Mouse (Mus musculus) adrenal gland (tissue): ENCODE results near the gene Rpn2.

ENCODE experiments used
- intact Hi-C: fragments of 180-260 bp; cut with DNase I; formaldehyde crosslinking; loops from one replicate; pipeline ENCODE4 v1.15.1; 2025
- long read RNA-seq, 2 experiments: library from polyadenylated mRNA; unstranded; transcript quantifications; one replicate each; pipeline ENCODE4 v2.0.0; 2020; ENCODE audit warnings: borderline replicate concordance in 1 of 2; ENCODE audit not compliant: insufficient replicate concordance in 1 of 2

Gene Rpn2
- long read RNA-seq, experiment 1, transcript Rpn2-202 (17 exons, 2,756 nt), result major isoform, 394 of 476 reads
- long read RNA-seq, experiment 1, partial matches to known transcripts, result 58 of 476 reads
- long read RNA-seq, experiment 1, other reads (novel, unspliced or antisense), result 24 of 476 reads
- long read RNA-seq, experiment 2, transcript Rpn2-202 (17 exons, 2,756 nt), result major isoform, 456 of 549 reads
- long read RNA-seq, experiment 2, partial matches to known transcripts, result 75 of 549 reads
- long read RNA-seq, experiment 2, other reads (novel, unspliced or antisense), result 18 of 549 reads

DNA sequence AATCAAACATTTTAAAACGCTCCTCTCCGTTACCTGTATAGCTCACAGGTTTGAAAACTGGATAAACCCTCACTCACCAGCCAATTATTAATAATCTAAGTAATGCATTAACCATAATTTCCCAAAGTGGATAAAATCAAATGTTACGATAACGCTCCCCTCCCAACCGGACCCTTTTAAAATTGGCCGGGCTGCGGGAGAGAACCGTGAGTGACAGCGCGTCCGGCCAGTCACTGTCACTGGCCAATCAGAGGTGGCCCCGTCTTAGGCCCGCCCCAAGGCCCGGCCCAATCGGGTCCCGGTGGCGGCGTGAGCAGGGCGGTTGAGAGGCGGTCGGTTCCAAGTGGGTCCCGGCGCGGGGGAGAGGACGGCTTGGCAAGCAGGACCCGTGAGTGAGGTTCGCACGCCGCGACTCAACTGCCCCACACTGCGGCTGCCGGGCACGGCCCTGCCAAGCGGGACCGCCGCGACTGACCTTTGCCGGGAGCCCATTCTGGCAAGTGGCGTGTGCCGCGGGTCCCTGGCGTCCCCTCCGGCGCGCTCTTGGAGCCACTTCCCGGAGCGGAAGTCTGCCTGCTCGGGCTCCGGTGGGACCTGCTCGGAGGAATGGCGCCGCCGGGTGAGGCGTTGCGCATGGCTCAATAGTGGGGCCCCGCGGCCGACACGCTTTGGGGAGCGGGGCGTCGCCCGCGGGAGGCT, at the start of gene Rpn2:
TSS of gene Rpn2 (plus strand) at position 301 of the 699 bp plus-strand sequence.
- intact Hi-C loops, result no loop called here

DNA sequence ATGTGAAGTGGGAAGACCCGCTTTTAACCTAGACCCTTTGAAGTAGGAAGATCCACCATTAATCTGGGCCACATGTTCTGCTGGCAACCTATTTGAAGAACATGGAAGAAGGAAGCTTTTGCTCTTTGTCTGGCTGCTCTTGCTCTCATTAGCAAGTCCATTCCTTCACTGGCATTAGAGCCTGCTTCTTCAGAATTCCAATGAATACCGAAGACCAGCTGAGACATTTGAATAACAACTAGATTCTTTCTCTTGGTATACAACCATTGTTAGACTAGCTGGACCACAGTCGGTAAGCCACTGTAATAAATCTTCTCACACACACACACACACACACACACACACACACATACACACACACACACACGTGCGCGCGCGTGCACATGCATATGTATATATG, 42.9 kb upstream of the Rpn2 start:
- intact Hi-C loops, result no loop called here

DNA sequence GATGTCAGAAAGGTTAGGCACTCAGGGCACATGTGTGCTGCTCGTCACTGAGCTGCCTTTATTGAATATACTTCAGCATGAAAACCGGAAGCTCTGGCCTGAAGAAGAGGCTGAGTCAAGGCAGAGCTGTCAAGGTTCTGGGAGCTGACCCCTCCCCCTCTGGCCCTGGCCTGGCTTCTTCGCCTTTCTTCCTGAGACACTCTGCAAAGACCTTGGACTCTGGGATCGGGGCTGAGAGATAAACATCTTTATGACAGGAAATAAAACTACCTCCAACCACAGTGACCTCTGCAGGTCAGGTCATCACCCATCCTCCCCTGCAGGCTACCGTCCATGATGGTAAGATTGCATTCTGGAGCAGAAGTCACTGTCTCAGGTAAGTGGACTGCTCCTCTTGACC, 33.8 kb upstream of the Rpn2 start:
- intact Hi-C loops, result no loop called here

DNA sequence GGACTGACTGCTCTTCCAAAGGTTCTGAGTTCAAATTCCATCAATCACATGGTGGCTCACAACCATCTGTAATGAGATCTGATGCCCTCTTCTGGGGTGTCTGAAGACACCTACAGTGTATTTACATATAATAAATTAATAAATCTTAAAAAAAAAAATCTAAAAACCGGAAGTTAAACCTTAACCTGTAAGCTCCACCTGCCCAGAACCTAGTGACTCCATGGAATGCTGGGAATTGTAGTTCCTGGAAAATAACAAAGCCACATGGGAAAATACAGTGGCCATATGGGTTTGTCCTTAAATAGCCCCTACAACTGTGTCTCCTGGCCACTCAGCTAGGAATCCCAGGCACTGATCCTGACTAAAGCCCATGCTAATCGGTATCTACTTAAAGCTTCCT, 33.2 kb upstream of the Rpn2 start:
- intact Hi-C loops, result no loop called here

DNA sequence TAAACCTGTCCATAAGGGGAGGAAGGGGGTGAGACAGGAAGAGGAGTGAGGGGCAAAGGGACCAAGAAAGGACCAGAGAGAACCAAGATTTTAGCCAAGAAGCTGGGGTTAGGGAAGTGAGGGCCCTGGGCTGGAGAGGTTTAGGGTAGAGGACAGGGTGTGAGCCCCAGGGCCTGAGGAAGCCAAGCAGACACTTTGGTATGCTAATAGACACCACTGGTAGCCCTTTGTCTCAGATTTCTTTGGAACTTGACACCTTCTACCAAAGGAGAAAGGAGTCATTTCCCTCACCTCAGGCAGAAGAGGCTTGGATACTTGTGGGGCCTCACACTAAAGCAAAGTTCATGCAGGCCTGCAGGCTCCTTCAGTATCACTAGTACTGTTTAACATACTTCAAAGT, 30.7 kb upstream of the Rpn2 start:
- intact Hi-C loops, result no loop called here

DNA sequence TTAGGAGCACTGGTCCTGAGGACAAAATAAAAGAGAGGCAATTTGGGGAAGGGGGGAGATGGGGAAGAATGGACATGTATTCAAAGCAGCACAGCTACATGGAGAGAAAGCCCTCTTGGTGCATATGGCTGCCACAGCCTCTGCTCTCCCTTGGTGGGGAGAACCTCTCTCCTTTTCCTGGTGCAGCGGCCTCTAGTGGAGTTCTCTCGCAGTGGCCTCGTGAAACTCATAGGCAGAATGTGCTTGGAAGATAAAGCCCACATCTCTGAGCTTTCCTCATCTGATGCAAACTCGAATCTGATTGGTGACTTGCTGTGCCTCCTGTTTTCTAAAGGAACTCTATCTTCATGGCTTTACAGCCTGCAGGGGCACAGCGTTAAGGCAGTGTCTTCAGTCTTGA, 19.1 kb upstream of the Rpn2 start:
- intact Hi-C loops, result no loop called here

DNA sequence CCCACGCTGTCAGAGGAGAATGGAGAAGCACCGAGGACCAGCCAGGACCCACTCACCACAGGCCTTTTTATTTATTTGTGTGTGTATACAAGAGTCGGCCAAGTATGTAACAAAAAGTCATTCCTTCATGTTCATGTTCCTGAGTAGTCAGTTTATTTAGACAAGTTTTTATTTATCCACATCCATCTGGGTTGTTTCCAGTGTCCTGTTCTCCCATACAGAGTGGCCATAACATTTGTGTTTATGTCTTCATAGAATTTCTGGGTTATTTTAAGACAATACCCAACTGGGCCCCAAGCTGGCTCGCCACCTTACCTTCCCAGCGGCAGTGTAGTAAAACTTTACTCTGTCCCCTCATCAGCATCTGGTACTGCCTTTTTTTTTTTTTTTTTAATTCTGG, 16.9 kb upstream of the Rpn2 start:
- intact Hi-C loops, result no loop called here

DNA sequence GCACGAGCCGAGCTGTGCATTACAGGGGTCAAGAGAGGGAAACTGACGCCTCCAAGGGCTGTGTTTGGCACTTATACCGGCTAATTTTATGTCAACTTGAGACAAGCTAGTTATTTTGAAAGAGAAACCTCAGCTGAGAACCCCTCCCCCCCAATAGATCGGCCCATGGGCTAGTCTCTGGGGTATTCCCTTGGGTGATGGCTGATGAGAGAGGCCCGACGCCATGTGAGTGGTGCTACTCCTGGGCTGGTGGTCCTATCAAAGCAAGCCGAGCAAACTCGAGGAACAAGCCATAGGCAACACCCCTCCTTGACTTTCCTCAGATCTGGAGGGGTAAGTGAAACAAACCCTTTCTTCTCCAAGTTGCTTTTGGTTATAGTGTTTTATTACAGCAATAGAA, 16.3 kb upstream of the Rpn2 start:
- intact Hi-C loops, result no loop called here

DNA sequence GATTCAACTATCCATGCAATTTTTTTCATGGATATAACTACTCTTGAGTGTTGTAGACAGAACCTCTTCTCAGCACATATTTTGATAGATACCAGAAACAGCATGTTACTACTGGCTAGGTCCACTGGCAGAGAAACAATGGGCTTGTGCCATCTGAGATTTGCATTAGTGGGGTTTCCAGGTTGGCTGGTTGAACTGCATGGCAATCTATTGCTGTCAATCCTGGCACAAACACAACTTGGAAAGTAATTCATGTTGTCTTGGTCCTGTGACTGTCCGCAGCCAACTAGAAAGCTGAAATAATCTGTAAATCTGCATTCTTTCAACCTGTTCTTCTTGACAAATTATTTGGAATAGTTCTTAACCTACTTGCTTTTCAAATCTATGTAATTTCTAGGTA, 15.7 kb upstream of the Rpn2 start:
- intact Hi-C loops, result no loop called here

DNA sequence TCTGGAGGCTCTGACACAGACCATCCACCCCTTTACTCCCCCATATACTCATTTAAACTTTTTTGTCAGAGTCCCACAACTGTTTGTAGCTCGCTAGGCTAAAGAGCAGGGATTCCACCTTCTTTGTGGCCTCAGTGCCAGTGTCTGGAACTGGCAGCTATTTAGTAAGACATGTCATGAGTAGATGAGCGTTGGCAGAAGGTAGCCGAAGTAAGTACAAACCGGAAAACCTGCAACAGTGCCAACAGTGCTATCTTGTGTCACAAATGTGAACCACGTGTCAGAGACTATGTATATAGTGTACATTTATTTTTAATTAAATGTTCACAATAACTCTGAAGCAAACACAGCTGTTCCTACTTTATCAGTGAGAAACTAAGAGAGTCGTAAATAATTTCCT, 15.0 kb upstream of the Rpn2 start:
- intact Hi-C loops, result no loop called here

DNA sequence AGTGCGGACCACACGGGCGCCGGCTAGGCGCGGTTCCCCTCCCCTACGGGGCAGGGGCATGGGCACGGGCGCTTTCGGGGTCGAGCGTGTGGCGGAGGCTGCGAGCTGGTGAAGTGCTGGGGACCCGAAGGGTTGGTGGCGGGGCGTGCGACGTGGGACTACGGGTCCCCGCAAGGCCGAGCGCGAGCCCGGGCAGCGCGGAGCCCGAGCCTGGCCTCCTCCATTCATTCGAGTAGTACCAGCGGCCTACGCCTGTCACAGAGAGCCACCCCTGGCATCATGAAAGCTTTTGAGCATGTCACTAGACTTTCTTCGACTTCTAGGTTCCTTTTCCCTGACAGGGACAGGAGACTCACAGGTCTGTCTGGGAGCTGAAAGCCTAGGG, 591 bp downstream of the Rpn2 start, which contains the start of gene Mroh8:
TSS of gene Mroh8 (minus strand) at position 134 of the 385 bp plus-strand sequence.
- intact Hi-C loops, result no loop called here

DNA sequence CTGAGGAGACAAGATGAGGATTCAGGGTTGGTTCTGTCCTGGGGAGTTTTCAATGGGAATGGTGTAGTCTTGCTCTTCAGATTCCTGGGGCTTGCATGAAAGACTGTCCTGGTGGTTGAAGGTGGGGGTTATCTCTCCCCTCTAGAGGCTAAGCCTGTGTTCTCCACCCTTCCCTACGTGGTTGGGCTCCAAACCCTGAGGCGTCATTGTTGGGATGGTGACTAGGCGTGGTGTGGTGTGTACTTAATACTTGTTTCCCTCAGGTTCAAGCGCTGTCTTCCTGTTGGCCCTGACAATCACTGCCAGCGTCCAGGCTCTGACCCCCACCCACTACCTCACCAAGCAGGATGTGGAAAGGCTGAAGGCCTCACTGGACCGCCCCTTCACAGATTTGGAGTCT, 4.5 kb downstream of the Rpn2 start:
- intact Hi-C loops, result no loop called here

DNA sequence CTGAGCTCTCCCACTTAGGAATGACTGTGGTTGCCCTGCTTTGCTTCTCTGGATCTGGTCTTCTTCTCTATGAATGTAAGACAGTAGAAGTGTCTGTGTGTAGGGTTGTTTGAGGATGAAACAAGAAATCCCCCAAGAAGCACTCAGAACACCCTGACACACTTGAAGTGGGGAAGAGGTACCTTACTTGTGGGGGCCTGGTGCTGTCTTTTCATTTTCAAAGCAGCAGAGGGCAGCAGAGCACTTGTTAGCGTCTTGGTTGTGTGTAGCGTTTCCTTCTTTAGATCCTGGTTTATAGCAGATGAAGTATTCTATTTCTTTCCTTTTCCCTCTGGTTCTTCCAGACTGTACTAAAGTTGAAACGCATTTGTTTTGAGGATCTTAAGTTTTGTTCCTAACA, 8.7 kb downstream of the Rpn2 start:
- intact Hi-C loops, result loop anchor here (2.0 kb wide), 1 partner anchor 283 kb away; the partner anchor contains the start of gene Blcap

DNA sequence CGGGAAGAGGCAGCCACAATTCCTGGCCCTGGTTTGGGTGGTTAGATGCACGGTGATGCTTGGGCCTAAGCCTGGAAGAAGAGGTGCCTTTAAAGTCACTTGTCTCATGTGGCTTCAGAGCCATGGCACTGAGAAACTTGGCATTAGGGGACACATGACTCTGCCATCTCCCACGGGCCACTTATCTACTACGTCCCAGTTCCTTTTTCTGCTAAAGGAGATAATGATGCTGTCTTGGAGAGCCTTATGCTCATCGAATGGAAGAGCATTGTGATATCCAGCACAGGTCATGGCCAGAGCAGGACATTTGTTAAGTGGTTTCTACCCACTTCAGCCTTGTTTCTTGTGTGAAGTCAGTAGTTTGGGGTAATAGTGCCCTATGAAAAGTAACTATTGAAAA, 10.2 kb downstream of the Rpn2 start:
- intact Hi-C loops, result no loop called here

DNA sequence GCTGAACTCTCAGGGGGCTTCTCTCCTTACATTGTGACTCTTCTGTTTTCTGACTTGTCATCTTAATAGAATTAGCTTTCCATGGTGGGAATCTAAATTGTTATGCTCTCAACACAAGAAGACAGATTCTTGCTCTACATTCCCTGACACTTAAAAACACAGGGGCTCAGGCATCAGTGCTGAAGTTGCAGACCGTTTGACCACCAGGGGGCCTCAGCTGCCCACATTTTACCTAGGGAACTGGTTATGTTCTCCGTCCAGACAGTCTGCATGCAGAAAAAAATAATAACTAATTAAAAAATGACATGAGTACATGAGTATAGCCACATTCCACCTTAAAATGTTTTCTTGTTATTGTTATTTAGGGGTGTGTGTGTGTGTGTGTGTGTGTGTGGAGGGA, 13.3 kb downstream of the Rpn2 start:
- intact Hi-C loops, result no loop called here

DNA sequence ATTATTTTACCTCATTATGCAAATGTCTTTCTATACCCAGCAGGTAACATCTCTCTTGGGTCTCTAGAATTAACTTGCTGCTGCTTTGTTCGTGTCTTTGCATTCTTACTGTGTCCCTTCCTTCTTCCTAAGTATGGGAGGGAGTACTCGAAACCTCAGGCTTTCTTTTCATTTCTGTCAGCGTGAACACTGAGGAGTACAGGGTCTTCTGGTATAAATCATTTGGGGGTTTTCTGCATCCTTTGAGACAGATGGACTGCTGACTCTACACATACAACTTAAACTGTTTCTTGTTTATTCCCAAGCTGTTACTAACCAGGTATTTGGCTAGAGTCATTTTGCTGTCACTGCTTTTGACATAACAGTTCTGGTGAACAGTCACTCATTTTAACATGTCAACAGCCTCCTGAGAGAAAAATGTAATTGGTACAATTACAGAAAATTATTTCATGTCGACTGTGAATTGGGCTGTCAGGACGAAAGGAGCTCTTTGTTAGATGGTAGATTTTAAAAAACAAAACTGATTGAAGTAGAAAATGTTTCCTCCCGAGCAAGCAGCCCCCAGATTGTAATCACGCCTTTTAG, 17.4 kb downstream of the Rpn2 start:
- intact Hi-C loops, result no loop called here

DNA sequence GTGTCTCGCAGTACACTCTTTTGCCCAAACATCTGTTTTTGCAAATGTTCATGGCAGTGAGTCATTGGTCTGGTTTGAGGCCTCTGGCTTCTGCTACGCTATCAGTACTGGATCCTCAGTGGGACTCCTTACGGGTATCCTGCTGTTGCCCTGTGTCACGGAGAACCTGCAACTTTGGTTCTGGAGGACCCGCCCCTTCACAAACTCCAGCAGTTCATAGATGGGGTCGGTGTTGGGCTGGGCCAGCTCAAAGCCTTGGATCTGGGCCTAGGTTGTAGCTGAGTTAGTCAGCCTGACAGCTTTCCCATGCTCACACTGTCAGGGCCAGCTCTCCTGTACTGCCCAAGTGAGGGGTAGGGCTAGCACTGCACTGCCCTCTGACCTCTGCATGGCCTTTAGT, 21.2 kb downstream of the Rpn2 start:
- intact Hi-C loops, result no loop called here

DNA sequence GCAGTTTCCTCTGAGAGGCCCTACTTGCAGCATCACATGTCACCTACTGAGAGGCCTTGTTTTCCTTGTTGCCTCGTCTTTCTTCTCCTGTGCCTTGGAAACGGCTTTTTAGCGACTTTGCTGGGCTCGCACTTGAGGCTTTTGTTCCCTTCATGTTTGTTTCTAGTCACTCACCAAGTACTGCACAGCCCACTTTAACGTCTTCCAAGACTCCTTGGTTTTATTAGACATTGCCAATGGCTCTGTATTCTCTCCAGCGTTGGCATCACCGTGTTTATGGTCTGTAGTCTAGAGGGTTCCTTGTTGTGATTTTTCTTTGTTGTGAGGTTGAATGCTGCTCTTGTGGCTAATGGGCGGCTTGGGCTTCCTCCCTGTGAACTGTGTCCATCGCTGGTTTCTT, 24.3 kb downstream of the Rpn2 start:
- intact Hi-C loops, result no loop called here

DNA sequence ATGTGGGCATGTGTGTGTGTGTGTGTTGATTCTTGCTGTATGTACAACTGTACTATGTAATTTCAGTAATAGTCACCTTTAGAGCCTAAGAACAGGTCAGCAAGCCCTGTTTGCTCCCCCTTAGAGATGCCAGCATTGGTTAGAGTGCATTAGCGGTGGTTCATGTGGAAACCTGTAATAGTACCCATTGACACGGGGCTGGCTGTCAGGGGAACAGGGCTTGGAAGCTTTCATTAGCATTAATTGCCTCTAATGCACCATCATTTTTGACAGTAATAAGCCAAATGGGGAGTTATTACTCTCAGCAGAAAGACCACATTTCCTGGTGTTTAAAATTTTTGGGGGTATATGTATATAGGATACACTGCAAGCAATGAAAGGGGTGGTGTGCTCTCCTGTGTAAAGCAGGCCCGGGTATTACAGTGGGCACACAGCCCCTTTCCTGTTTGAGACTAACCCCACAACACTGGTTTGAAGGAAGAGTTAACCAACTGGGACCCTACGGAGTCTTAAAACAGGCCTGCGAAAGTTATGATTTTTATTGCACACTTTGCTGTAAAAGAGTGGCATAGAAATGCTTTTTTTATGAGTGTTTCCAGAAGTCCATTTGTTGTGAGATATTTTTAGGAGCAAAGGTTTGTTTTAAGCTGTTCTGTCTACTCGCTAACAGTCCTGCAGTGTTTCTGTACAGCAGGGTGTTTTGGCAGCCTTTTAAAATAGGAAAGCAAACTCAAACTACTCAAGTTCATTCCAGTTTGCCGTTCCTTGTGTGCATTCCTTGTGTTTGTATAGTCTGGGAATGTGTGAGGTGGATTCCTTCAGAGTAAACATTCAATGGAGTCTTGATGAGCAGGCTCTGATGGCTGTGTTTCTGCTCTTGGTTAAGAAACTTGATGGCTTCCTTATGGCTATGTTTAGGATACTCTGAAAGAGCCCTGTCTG, 27.5 kb downstream of the Rpn2 start:
- intact Hi-C loops, result no loop called here

DNA sequence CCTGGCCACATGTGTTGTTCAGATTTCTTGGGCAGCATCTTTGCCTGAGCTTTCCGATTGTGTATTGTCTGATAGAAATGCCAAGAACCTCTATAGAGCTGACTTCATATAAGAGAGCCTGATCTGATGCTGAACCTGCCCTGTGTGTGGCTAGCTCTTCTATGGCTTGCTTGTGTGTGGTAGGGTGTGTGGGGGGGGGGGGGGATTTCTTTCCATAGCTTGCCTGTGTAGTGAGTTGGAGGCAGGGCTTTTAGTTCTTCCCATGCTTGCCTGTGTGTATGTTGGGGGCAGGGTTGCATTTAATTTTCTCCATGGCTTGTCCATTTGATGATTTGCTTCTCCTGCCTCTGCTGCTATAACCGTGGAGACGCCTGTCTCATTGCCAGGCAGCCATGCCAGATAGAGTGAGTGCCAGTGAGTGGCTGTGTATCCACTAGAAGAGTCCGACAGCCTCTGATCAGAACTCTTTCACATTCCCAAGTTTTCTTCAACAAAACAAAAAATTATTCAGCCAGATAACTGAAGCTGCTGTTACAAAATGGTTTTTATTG, 29.0 kb downstream of the Rpn2 start:
- intact Hi-C loops, result no loop called here

DNA sequence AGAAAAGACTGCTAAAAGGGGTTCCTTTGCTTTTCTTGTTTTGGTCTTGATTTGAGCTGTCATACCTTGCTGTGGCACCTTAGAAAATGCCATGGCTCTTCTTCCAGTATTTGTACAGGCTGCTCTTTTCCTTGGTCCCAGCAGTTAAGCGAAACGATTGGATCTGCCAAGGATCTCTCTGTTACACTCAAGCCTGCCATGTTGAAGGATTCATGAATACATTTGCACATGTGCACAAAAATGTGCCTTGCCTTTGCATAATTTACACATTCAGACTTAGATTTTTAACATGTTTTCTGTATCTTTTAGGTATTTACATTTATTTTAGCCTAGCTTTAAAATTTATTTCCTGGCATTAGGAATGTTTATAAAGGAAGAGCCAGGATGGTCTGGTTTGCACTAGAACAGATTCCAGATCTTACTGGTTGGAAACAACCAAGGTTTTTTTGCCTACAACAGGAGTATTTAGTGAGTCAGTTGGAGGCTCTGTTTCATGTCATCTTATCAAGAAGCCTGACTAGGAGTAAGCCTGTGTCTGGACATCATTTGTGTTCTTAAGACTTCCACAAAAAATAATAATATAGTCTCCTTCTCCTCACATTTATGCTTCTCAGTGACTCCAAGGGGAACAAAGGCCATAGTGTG, 29.6 kb downstream of the Rpn2 start:
- intact Hi-C loops, result no loop called here
